Mouse (Mus musculus): ENCODE results near the gene Trpm1. TPM values are rescaled to one million over a fixed set of nuclear protein-coding genes. Genes with fewer than 3 reads are reported as not detected.

Trpm1 gene
- polyA plus RNA-seq, 1 experiment: 2.4 TPM

GRCm38 (mm10) chr7:64223215-64223614 is 69.6 kb downstream of the Trpm1 start:
- H3K27ac ChIP-seq (ENCODE audit: insufficient read depth, low read length): no peak overlapping the region
- no peaks in the 10 kb centered on the region for H3K9me3 ChIP-seq (replicated peaks; ENCODE audit: control insufficient read depth, insufficient read depth, low read length, poor library complexity, severe bottlenecking)
- no peaks in the 10 kb centered on the region for H3K36me3 ChIP-seq (ENCODE audit: control insufficient read depth, insufficient read depth, low read length, poor library complexity, severe bottlenecking)
- no peaks in the 10 kb centered on the region for H3K27me3 ChIP-seq (ENCODE audit: control insufficient read depth, insufficient read depth, low read length, poor library complexity, severe bottlenecking)
- no peak overlapping the region for H3K9ac ChIP-seq (ENCODE audit: low read depth, poor library complexity, severe bottlenecking)
- TF ChIP-seq EP300 (IDR thresholded peaks at IDR 0.05; ENCODE audit: insufficient read depth, low read depth, low read length) (no peak), POLR2A (IDR thresholded peaks at IDR 0.05; ENCODE audit: insufficient read depth, low read length) (no peak), CTCF (IDR thresholded peaks at IDR 0.05; ENCODE audit: low read depth, low read length) (no peak)
- H3K4me1 ChIP-seq (ENCODE audit: control insufficient read depth, insufficient read depth, low read length): no peaks in the 10 kb centered on the region
- no peak overlapping the region for H3K4me3 ChIP-seq (ENCODE audit: low read depth, low read length)

GRCm38 (mm10) chr7:64226339-64227194 is 72.9 kb downstream of the Trpm1 start:
- TF ChIP-seq CTCF (IDR thresholded peaks at IDR 0.05; ENCODE audit: low read depth, low read length): peak; percentile 46
- no peak for TF ChIP-seq POLR2A (IDR thresholded peaks at IDR 0.05; ENCODE audit: insufficient read depth, low read length)
- TF ChIP-seq EP300 (IDR thresholded peaks at IDR 0.05; ENCODE audit: insufficient read depth, low read depth, low read length): no peak
- H3K27ac ChIP-seq (ENCODE audit: insufficient read depth, low read length): no peak overlapping the region

GRCm38 (mm10) chr7:64227586-64227985 is 74.0 kb downstream of the Trpm1 start:
- H3K27me3 ChIP-seq (ENCODE audit: control insufficient read depth, insufficient read depth, low read length, poor library complexity, severe bottlenecking): no peaks in the 10 kb centered on the region
- H3K4me1 ChIP-seq (ENCODE audit: control insufficient read depth, insufficient read depth, low read length): no peaks in the 10 kb centered on the region
- no peak overlapping the region for H3K4me3 ChIP-seq (ENCODE audit: low read depth, low read length)
- no peak overlapping the region for H3K27ac ChIP-seq (ENCODE audit: insufficient read depth, low read length)
- H3K9me3 ChIP-seq (replicated peaks; ENCODE audit: control insufficient read depth, insufficient read depth, low read length, poor library complexity, severe bottlenecking): no peaks in the 10 kb centered on the region
- H3K36me3 ChIP-seq (ENCODE audit: control insufficient read depth, insufficient read depth, low read length, poor library complexity, severe bottlenecking): no peaks in the 10 kb centered on the region
- no peak for TF ChIP-seq EP300 (IDR thresholded peaks at IDR 0.05; ENCODE audit: insufficient read depth, low read depth, low read length)
- no peak for TF ChIP-seq POLR2A (IDR thresholded peaks at IDR 0.05; ENCODE audit: insufficient read depth, low read length)
- TF ChIP-seq CTCF (IDR thresholded peaks at IDR 0.05; ENCODE audit: low read depth, low read length): no peak
- H3K9ac ChIP-seq (ENCODE audit: low read depth, poor library complexity, severe bottlenecking): no peak overlapping the region

More at GRCm38 (mm10) chr7:64226339-64227194, 72.9 kb downstream of the Trpm1 start:
- Histone ChIP-seq H3K9ac (ENCODE audit: low read depth, poor library complexity, severe bottlenecking) (no peak overlapping the region), H3K9me3 (replicated peaks; ENCODE audit: control insufficient read depth, insufficient read depth, low read length, poor library complexity, severe bottlenecking) (no peaks in the 10 kb centered on the region), H3K4me1 (ENCODE audit: control insufficient read depth, insufficient read depth, low read length) (no peaks in the 10 kb centered on the region), H3K27me3 (ENCODE audit: control insufficient read depth, insufficient read depth, low read length, poor library complexity, severe bottlenecking) (no peaks in the 10 kb centered on the region), H3K36me3 (ENCODE audit: control insufficient read depth, insufficient read depth, low read length, poor library complexity, severe bottlenecking) (no peaks in the 10 kb centered on the region), H3K4me3 (ENCODE audit: low read depth, low read length) (no peak overlapping the region)

- Histone ChIP-seq H3K4me1 (ENCODE audit: control insufficient read depth, insufficient read depth, low read length) (no peaks in the 10 kb centered on the region), H3K9me3 (replicated peaks; ENCODE audit: control insufficient read depth, insufficient read depth, low read length, poor library complexity, severe bottlenecking) (no peaks in the 10 kb centered on the region), H3K27me3 (ENCODE audit: control insufficient read depth, insufficient read depth, low read length, poor library complexity, severe bottlenecking) (no peaks in the 10 kb centered on the region), H3K4me3 (ENCODE audit: low read depth, low read length) (no peak overlapping the region), H3K36me3 (ENCODE audit: control insufficient read depth, insufficient read depth, low read length, poor library complexity, severe bottlenecking) (no peaks in the 10 kb centered on the region), H3K9ac (ENCODE audit: low read depth, poor library complexity, severe bottlenecking) (no peak overlapping the region), H3K27ac (ENCODE audit: insufficient read depth, low read length) (no peak overlapping the region)
- TF ChIP-seq EP300 (IDR thresholded peaks at IDR 0.05; ENCODE audit: insufficient read depth, low read depth, low read length): no peak
- no peak for TF ChIP-seq POLR2A (IDR thresholded peaks at IDR 0.05; ENCODE audit: insufficient read depth, low read length)
- TF ChIP-seq CTCF (IDR thresholded peaks at IDR 0.05; ENCODE audit: low read depth, low read length): no peak
Observed at GRCm38 (mm10) chr7:64228300-64228699, 74.7 kb downstream of the Trpm1 start.

GRCm38 (mm10) chr7:64229911-64230310 is 76.3 kb downstream of the Trpm1 start:
- Histone ChIP-seq H3K27ac (ENCODE audit: insufficient read depth, low read length) (no peak overlapping the region), H3K9me3 (replicated peaks; ENCODE audit: control insufficient read depth, insufficient read depth, low read length, poor library complexity, severe bottlenecking) (no peaks in the 10 kb centered on the region), H3K4me1 (ENCODE audit: control insufficient read depth, insufficient read depth, low read length) (no peaks in the 10 kb centered on the region), H3K27me3 (ENCODE audit: control insufficient read depth, insufficient read depth, low read length, poor library complexity, severe bottlenecking) (no peaks in the 10 kb centered on the region), H3K9ac (ENCODE audit: low read depth, poor library complexity, severe bottlenecking) (no peak overlapping the region), H3K4me3 (ENCODE audit: low read depth, low read length) (no peak overlapping the region), H3K36me3 (ENCODE audit: control insufficient read depth, insufficient read depth, low read length, poor library complexity, severe bottlenecking) (no peaks in the 10 kb centered on the region)
- TF ChIP-seq EP300 (IDR thresholded peaks at IDR 0.05; ENCODE audit: insufficient read depth, low read depth, low read length) (no peak), POLR2A (IDR thresholded peaks at IDR 0.05; ENCODE audit: insufficient read depth, low read length) (no peak)

GRCm38 (mm10) chr7:64231001-64231400 is 77.4 kb downstream of the Trpm1 start:
- H3K9me3 ChIP-seq (replicated peaks; ENCODE audit: control insufficient read depth, insufficient read depth, low read length, poor library complexity, severe bottlenecking): no peaks in the 10 kb centered on the region
- H3K36me3 ChIP-seq (ENCODE audit: control insufficient read depth, insufficient read depth, low read length, poor library complexity, severe bottlenecking): no peaks in the 10 kb centered on the region
- no peaks in the 10 kb centered on the region for H3K4me1 ChIP-seq (ENCODE audit: control insufficient read depth, insufficient read depth, low read length)
- no peak overlapping the region for H3K27ac ChIP-seq (ENCODE audit: insufficient read depth, low read length)
- no peaks in the 10 kb centered on the region for H3K27me3 ChIP-seq (ENCODE audit: control insufficient read depth, insufficient read depth, low read length, poor library complexity, severe bottlenecking)
- no peak overlapping the region for H3K4me3 ChIP-seq (ENCODE audit: low read depth, low read length)
- no peak for TF ChIP-seq EP300 (IDR thresholded peaks at IDR 0.05; ENCODE audit: insufficient read depth, low read depth, low read length)
- TF ChIP-seq CTCF (IDR thresholded peaks at IDR 0.05; ENCODE audit: low read depth, low read length): no peak
- TF ChIP-seq POLR2A (IDR thresholded peaks at IDR 0.05; ENCODE audit: insufficient read depth, low read length): no peak
- no peak overlapping the region for H3K9ac ChIP-seq (ENCODE audit: low read depth, poor library complexity, severe bottlenecking)
